Mouse (Mus musculus) macrophage (primary cell): ENCODE measurements around the gene Traf7. TPM values are rescaled to one million over a fixed set of nuclear protein-coding genes. Genes with fewer than 3 reads are reported as not detected.

ENCODE experiments used
- H3K27ac ChIP-seq: fragments of 350-480 bp; formaldehyde crosslinking; 2 replicates; pipeline ENCODE4 v1.9.0; 2021
- H3K36me3 ChIP-seq: fragments of 350-480 bp; formaldehyde crosslinking; 2 replicates; pipeline ENCODE4 v1.9.0; 2021; ENCODE audit errors: inconsistent target
- H3K4me3 ChIP-seq: fragments of 350-480 bp; formaldehyde crosslinking; 2 replicates; pipeline ENCODE4 v1.9.0; 2021; ENCODE audit errors: inconsistent target
- H3K79me2 ChIP-seq: fragments of 350-480 bp; formaldehyde crosslinking; 2 replicates; pipeline ENCODE4 v1.9.0; 2021; ENCODE audit errors: inconsistent target
- WGBS: methylation state at CpG from one replicate; pipeline ENCODE4 v1.1.7; 2026; ENCODE audit warnings: inconsistent platforms; ENCODE audit not compliant: missing documents; 5-methylcytosine and 5-hydroxymethylcytosine counted together
- polyA plus RNA-seq: library from polyadenylated mRNA; stranded (reverse); fragments of 250-400 nt; gene quantifications from 3 replicates; pipeline ENCODE4 v1.2.4, GENCODE M21; 2018; ENCODE audit warnings: inconsistent platforms
- total RNA-seq, 78 experiments: library from RNA; depleted of rRNA; stranded (reverse); fragments of 250-400 nt; gene quantifications; 1 replicate in 9 of 78; 2 replicates in 24 of 78; 3 replicates in 43 of 78; 4 replicates in 2 of 78; pipeline ENCODE4 v1.2.4; 2018; ENCODE audit warnings: inconsistent platforms in 56 of 78

Gene Traf7
- total RNA-seq (2018; cell fraction: chromatin; rRNA removed), result 100 to 1,000 TPM; 173 to 419 (median 321) TPM
- total RNA-seq (2018; cell fraction: cytosol; rRNA removed), result 10 to 100 TPM; 30.1 to 57.9 (median 41.2) TPM
- total RNA-seq (2018; cell fraction: nucleus; rRNA removed), result 100 to 1,000 TPM in 19 of 26 experiments, 10 to 100 TPM in 7; 69.3 to 237 (median 137) TPM
- 42.9 to 61.3 TPM (median 48.4 TPM) in 3 replicates for polyA plus RNA-seq

- 2% methylated on average over 40 of the region's 40 CpGs for WGBS
- Histone ChIP-seq H3K27ac (peak within 1 kb of the TSS; percentile 69), H3K79me2 (peaks cover 67% of the 10 kb centered on the region), H3K36me3 (no peaks in the 10 kb centered on the region), H3K4me3 (peak within 1 kb of the TSS; percentile 82)
Measured at GRCm38 (mm10) chr17:24527723-24528559, at the start of gene Traf7. Gene Traf7, minus strand, starts transcription at chr17:24527938.

GRCm38 (mm10) chr17:24573811-24574210, 46.1 kb upstream of the Traf7 start:
- peaks cover 65% of the 10 kb centered on the region; the same call in 1 of the 2 replicates for H3K36me3 ChIP-seq
- H3K4me3 ChIP-seq, result no peak overlapping the region
- H3K27ac ChIP-seq, result no peak overlapping the region
- H3K79me2 ChIP-seq, result no peaks in the 10 kb centered on the region
- 95% methylated on average over 9 of the region's 9 CpGs for WGBS

GRCm38 (mm10) chr17:24572651-24573245, 45.0 kb upstream of the Traf7 start:
- no peaks in the 10 kb centered on the region for H3K79me2 ChIP-seq
- H3K4me3 ChIP-seq, result no peak overlapping the region
- no peak overlapping the region for H3K27ac ChIP-seq
- H3K36me3 ChIP-seq, result peaks cover 61% of the 10 kb centered on the region; the same call in 1 of the 2 replicates
- WGBS, result 92% methylated on average over 12 of the region's 12 CpGs

GRCm38 (mm10) chr17:24569837-24570236, 42.1 kb upstream of the Traf7 start:
- WGBS, result 89% methylated on average over 4 of the region's 4 CpGs
- Histone ChIP-seq H3K27ac (no peak overlapping the region), H3K79me2 (no peaks in the 10 kb centered on the region), H3K4me3 (no peak overlapping the region), H3K36me3 (peaks cover 59% of the 10 kb centered on the region; the same call in 1 of the 2 replicates)

GRCm38 (mm10) chr17:24567034-24567779, 39.5 kb upstream of the Traf7 start:
- H3K36me3 ChIP-seq, result peaks cover 41% of the 10 kb centered on the region; the same call in 1 of the 2 replicates
- 82% methylated on average over 8 of the region's 8 CpGs for WGBS
- peaks cover 11% of the 10 kb centered on the region; the same call in 1 of the 2 replicates for H3K79me2 ChIP-seq
- no peak overlapping the region for H3K4me3 ChIP-seq
- H3K27ac ChIP-seq, result no peak overlapping the region

- Histone ChIP-seq H3K79me2 (peaks cover 25% of the 10 kb centered on the region; the same call in 1 of the 2 replicates), H3K36me3 (peaks cover 33% of the 10 kb centered on the region; the same call in 1 of the 2 replicates), H3K27ac (no peak overlapping the region), H3K4me3 (no peak overlapping the region)
- 97% methylated on average over 3 of the region's 3 CpGs for WGBS
Measured at GRCm38 (mm10) chr17:24565792-24566191, 38.1 kb upstream of the Traf7 start.

GRCm38 (mm10) chr17:24565092-24565491, 37.4 kb upstream of the Traf7 start:
- Histone ChIP-seq H3K79me2 (peaks cover 27% of the 10 kb centered on the region; the same call in 1 of the 2 replicates), H3K36me3 (peaks cover 32% of the 10 kb centered on the region; the same call in 1 of the 2 replicates), H3K27ac (no peak overlapping the region), H3K4me3 (no peak overlapping the region)
- 92% methylated on average over 2 of the region's 3 CpGs for WGBS

GRCm38 (mm10) chr17:24564422-24564821, 36.7 kb upstream of the Traf7 start:
- H3K79me2 ChIP-seq, result peaks cover 29% of the 10 kb centered on the region; the same call in 1 of the 2 replicates
- peaks cover 25% of the 10 kb centered on the region; the same call in 1 of the 2 replicates for H3K36me3 ChIP-seq
- 76% methylated on average over 4 of the region's 4 CpGs for WGBS

GRCm38 (mm10) chr17:24563638-24564037, 35.9 kb upstream of the Traf7 start:
- 54% methylated on average over 5 of the region's 5 CpGs for WGBS
- peaks cover 18% of the 10 kb centered on the region; the same call in 1 of the 2 replicates for H3K36me3 ChIP-seq
- H3K4me3 ChIP-seq, result no peak overlapping the region
- H3K27ac ChIP-seq, result no peak overlapping the region
- peaks cover 37% of the 10 kb centered on the region; the same call in 1 of the 2 replicates for H3K79me2 ChIP-seq

More at GRCm38 (mm10) chr17:24564422-24564821, 36.7 kb upstream of the Traf7 start:
- Histone ChIP-seq H3K4me3 (no peak overlapping the region), H3K27ac (no peak overlapping the region)

- Histone ChIP-seq H3K79me2 (peaks cover 55% of the 10 kb centered on the region; the same call in 1 of the 2 replicates), H3K36me3 (peaks cover 12% of the 10 kb centered on the region; the same call in 1 of the 2 replicates), H3K4me3 (no peak overlapping the region), H3K27ac (no peak overlapping the region)
- WGBS, result 100% methylated on average over 2 of the region's 2 CpGs
Measured at GRCm38 (mm10) chr17:24561592-24561991, 33.9 kb upstream of the Traf7 start.

GRCm38 (mm10) chr17:24560301-24561028, 32.7 kb upstream of the Traf7 start:
- Histone ChIP-seq H3K79me2 (peaks cover 63% of the 10 kb centered on the region; the same call in 1 of the 2 replicates), H3K36me3 (peaks cover 7% of the 10 kb centered on the region; the same call in 1 of the 2 replicates), H3K27ac (no peak overlapping the region), H3K4me3 (no peak overlapping the region)
- WGBS, result 90% methylated on average over 5 of the region's 5 CpGs

- Histone ChIP-seq H3K79me2 (peaks cover 76% of the 10 kb centered on the region; the same call in 1 of the 2 replicates), H3K36me3 (no peaks in the 10 kb centered on the region), H3K27ac (no peak overlapping the region), H3K4me3 (no peak overlapping the region)
- WGBS, result 35% methylated on average over 2 of the region's 3 CpGs
Measured at GRCm38 (mm10) chr17:24559146-24559545, 31.4 kb upstream of the Traf7 start.

- H3K27ac ChIP-seq, result no peak overlapping the region
- H3K4me3 ChIP-seq, result no peak overlapping the region
Measured at GRCm38 (mm10) chr17:24558600-24559099, 30.9 kb upstream of the Traf7 start.

More at GRCm38 (mm10) chr17:24558600-24559099, 30.9 kb upstream of the Traf7 start:
- Histone ChIP-seq H3K36me3 (no peaks in the 10 kb centered on the region), H3K79me2 (peaks cover 81% of the 10 kb centered on the region; the same call in 1 of the 2 replicates)
- WGBS, result 21% methylated on average over 4 of the region's 4 CpGs
